Mouse (Mus musculus) limb, embryonic 14.5 days (tissue): ENCODE data around the gene Slc24a4. TPM values are rescaled to one million over a fixed set of nuclear protein-coding genes. Genes with fewer than 3 reads are reported as not detected.

Source experiments
- ATAC-seq: fragments of 200-750 bp; cut with Nextera tagmentation; 2 replicates; pipeline ENCODE4 v1.8.0; 2017; ENCODE audit warnings: low read depth, moderate number of reproducible peaks, moderate TSS enrichment; ENCODE audit not compliant: low FRiP score
- DNase-seq: peaks from one replicate; pipeline ENCODE4 v3.0.0-alpha.2; 2015; ENCODE audit warnings: low spot score
- H3K27ac ChIP-seq: fragments of 300-500 bp; sonication (generic); replicated peaks from 2 replicates; pipeline ENCODE4 v1.5.1; 2014; ENCODE audit warnings: low read depth, mild to moderate bottlenecking, low read length, moderate library complexity, mixed read lengths
- H3K27me3 ChIP-seq: fragments of 300-500 bp; sonication (generic); 2 replicates; pipeline ENCODE4 v1.6.1; 2014; ENCODE audit warnings: low read length, mixed read lengths; ENCODE audit not compliant: control insufficient read depth, insufficient read depth
- H3K36me3 ChIP-seq: fragments of 300-500 bp; sonication (generic); 2 replicates; pipeline ENCODE4 v1.6.1; 2014; ENCODE audit warnings: mild to moderate bottlenecking, low read length, moderate library complexity, mixed read lengths; ENCODE audit not compliant: control insufficient read depth, insufficient read depth
- H3K4me1 ChIP-seq: fragments of 300-500 bp; sonication (generic); 2 replicates; pipeline ENCODE4 v1.6.1; 2014; ENCODE audit warnings: antibody characterized with exemption, low read length, mixed read lengths; ENCODE audit not compliant: control insufficient read depth, insufficient read depth
- H3K4me2 ChIP-seq: fragments of 300-500 bp; sonication (generic); replicated peaks from 2 replicates; pipeline ENCODE4 v1.6.1; 2014; ENCODE audit warnings: low read depth, mild to moderate bottlenecking, low read length, moderate library complexity; ENCODE audit not compliant: severe bottlenecking
- H3K4me3 ChIP-seq: fragments of 300-500 bp; sonication (generic); replicated peaks from 2 replicates; pipeline ENCODE4 v1.5.1; 2014; ENCODE audit warnings: low read length
- H3K9ac ChIP-seq: fragments of 300-500 bp; sonication (generic); 2 replicates; pipeline ENCODE4 v1.6.1; 2014; ENCODE audit warnings: mild to moderate bottlenecking, low read depth, low read length, moderate library complexity; ENCODE audit not compliant: severe bottlenecking
- H3K9me3 ChIP-seq: fragments of 300-500 bp; sonication (generic); 2 replicates; pipeline ENCODE4 v1.6.1; 2016; ENCODE audit warnings: low read length; ENCODE audit not compliant: control insufficient read depth
- POLR2A ChIP-seq: fragments of 200-500 bp; IDR thresholded peaks from 2 replicates; pipeline ENCODE4 v1.8.0; 2012; ENCODE audit warnings: inconsistent platforms, mild to moderate bottlenecking, moderate library complexity, borderline replicate concordance; ENCODE audit not compliant: insufficient read depth, insufficient read length; ENCODE audit errors: extremely low read depth
- WGBS: fragments of 180-500 bp; shearing (Covaris S2); extraction: QIAGEN DNeasy Blood & Tissue Kit; methylation state at CpG from one replicate; pipeline ENCODE4 v1.1.7; 2014; 5-methylcytosine and 5-hydroxymethylcytosine counted together
- polyA plus RNA-seq, 2 experiments: library from polyadenylated mRNA; depleted of rRNA in 1 of 2; stranded (reverse) in 1 of 2; unstranded in 1 of 2; fragments of >200 nt; fragmentation: Nextera tagmentation in 1 of 2; extraction: Ambion mirVana in 1 of 2; gene quantifications; 2 replicates each; pipeline versions ENCODE4 v1.2.1 to v1.2.3; 2012 to 2014

Slc24a4 gene
- polyA plus RNA-seq, 2 experiments, result 0.77 to 1.7 TPM

- 38% methylated on average over 5 of the region's 5 CpGs for WGBS
- ATAC-seq, result no peak
- Histone ChIP-seq H3K27ac (no peak overlapping the region), H3K4me1 (no peaks in the 10 kb centered on the region), H3K4me3 (no peak overlapping the region), H3K9me3 (no peaks in the 10 kb centered on the region), H3K4me2 (no peak overlapping the region), H3K9ac (no peak overlapping the region), H3K27me3 (no peaks in the 10 kb centered on the region), H3K36me3 (no peaks in the 10 kb centered on the region)
- DNase-seq, result no peak
- no peak for TF ChIP-seq POLR2A
Observed at GRCm38 (mm10) chr12:102166691-102167261, 38.2 kb downstream of the Slc24a4 start.

GRCm38 (mm10) chr12:102167302-102167701 lies 38.8 kb downstream of the Slc24a4 start:
- H3K4me2 ChIP-seq, result no peak overlapping the region
- 72% methylated on average over 5 of the region's 5 CpGs for WGBS
- no peak for DNase-seq
- no peaks in the 10 kb centered on the region for H3K27me3 ChIP-seq
- no peaks in the 10 kb centered on the region for H3K9me3 ChIP-seq
- no peaks in the 10 kb centered on the region for H3K36me3 ChIP-seq
- no peak overlapping the region for H3K4me3 ChIP-seq
- no peak overlapping the region for H3K9ac ChIP-seq
- H3K4me1 ChIP-seq, result no peaks in the 10 kb centered on the region
- no peak overlapping the region for H3K27ac ChIP-seq
- ATAC-seq, result no peak
- no peak for TF ChIP-seq POLR2A

GRCm38 (mm10) chr12:102172746-102173145 lies 44.2 kb downstream of the Slc24a4 start:
- DNase-seq (no peak), ATAC-seq (no peak)
- no peak for TF ChIP-seq POLR2A
- Histone ChIP-seq H3K36me3 (no peaks in the 10 kb centered on the region), H3K9me3 (no peaks in the 10 kb centered on the region), H3K9ac (no peak overlapping the region), H3K27me3 (no peaks in the 10 kb centered on the region), H3K4me3 (no peak overlapping the region), H3K27ac (no peak overlapping the region), H3K4me2 (no peak overlapping the region), H3K4me1 (no peaks in the 10 kb centered on the region)
- WGBS, result 91% methylated on average over 11 of the region's 11 CpGs

GRCm38 (mm10) chr12:102173345-102173744 lies 44.8 kb downstream of the Slc24a4 start:
- DNase-seq (no peak), ATAC-seq (no peak)
- Histone ChIP-seq H3K4me3 (no peak overlapping the region), H3K9ac (no peak overlapping the region), H3K4me2 (no peak overlapping the region), H3K9me3 (no peaks in the 10 kb centered on the region), H3K4me1 (no peaks in the 10 kb centered on the region), H3K27ac (no peak overlapping the region), H3K27me3 (no peaks in the 10 kb centered on the region), H3K36me3 (no peaks in the 10 kb centered on the region)
- WGBS, result 86% methylated on average over 5 of the region's 5 CpGs
- TF ChIP-seq POLR2A, result no peak

- Histone ChIP-seq H3K9me3 (no peaks in the 10 kb centered on the region), H3K4me1 (no peaks in the 10 kb centered on the region), H3K4me2 (no peak overlapping the region), H3K36me3 (no peaks in the 10 kb centered on the region), H3K27ac (no peak overlapping the region), H3K27me3 (no peaks in the 10 kb centered on the region), H3K4me3 (no peak overlapping the region), H3K9ac (no peak overlapping the region)
- no peak for TF ChIP-seq POLR2A
- WGBS, result 84% methylated on average over 18 of the region's 18 CpGs
- no peak for DNase-seq
- ATAC-seq, result no peak
Observed at GRCm38 (mm10) chr12:102180371-102181074, 52.0 kb downstream of the Slc24a4 start.
